Mouse (Mus musculus): ENCODE results near the gene Dnah2. TPM values are rescaled to one million over a fixed set of nuclear protein-coding genes. Genes with fewer than 3 reads are reported as not detected.
A peak's percentile ranks its signal among the peaks of the same experiment; 100 is the strongest.

Gene Dnah2
- polyA plus RNA-seq, 1 experiment, result 0.14 TPM

GRCm38 (mm10) chr11:69410045-69410309 lies 138.9 kb downstream of the Dnah2 start:
- H3K79me2 ChIP-seq (ENCODE audit: control insufficient read depth, insufficient read depth), result peaks cover 98% of the 10 kb centered on the region
- H3K27me3 ChIP-seq (ENCODE audit: control insufficient read depth, insufficient read depth, insufficient read length), result no peaks in the 10 kb centered on the region
- H3K36me3 ChIP-seq (ENCODE audit: control insufficient read depth, insufficient read depth), result peaks cover 52% of the 10 kb centered on the region
- peaks cover 49% of the 10 kb centered on the region for H3K79me3 ChIP-seq (ENCODE audit: low read depth)
- H3ac ChIP-seq (ENCODE audit: control insufficient read depth, insufficient read length, low read depth), result peak overlapping the region; percentile 64
- no peak for TF ChIP-seq MAX (IDR thresholded peaks at IDR 0.05)
- no peak for TF ChIP-seq MYOD1 (IDR thresholded peaks at IDR 0.05; ENCODE audit: control insufficient read depth, insufficient read length, low read depth)
- no peak for TF ChIP-seq USF1 (IDR thresholded peaks at IDR 0.05; ENCODE audit: low read depth)
- TF ChIP-seq CEBPB (IDR thresholded peaks at IDR 0.05; ENCODE audit: low read depth), result no peak
- no peak for TF ChIP-seq CTCF (IDR thresholded peaks at IDR 0.05; ENCODE audit: control insufficient read depth, insufficient read depth, insufficient read length)
- no peak for TF ChIP-seq FOSL1 (IDR thresholded peaks at IDR 0.05; ENCODE audit: insufficient read depth, low read length, poor library complexity, severe bottlenecking)
- TF ChIP-seq MYOG (IDR thresholded peaks at IDR 0.05; ENCODE audit: control insufficient read depth, extremely low read depth, insufficient read length), result no peak
- H3K4me3 ChIP-seq (ENCODE audit: insufficient read depth, poor library complexity, severe bottlenecking), result peak overlapping the region; percentile 69

- Histone ChIP-seq H3K79me3 (ENCODE audit: low read depth) (peaks cover 49% of the 10 kb centered on the region), H3K27me3 (ENCODE audit: control insufficient read depth, insufficient read depth, insufficient read length) (no peaks in the 10 kb centered on the region), H3K79me2 (ENCODE audit: control insufficient read depth, insufficient read depth) (peaks cover 97% of the 10 kb centered on the region), H3K36me3 (ENCODE audit: control insufficient read depth, insufficient read depth) (peaks cover 56% of the 10 kb centered on the region), H3K4me3 (ENCODE audit: insufficient read depth, poor library complexity, severe bottlenecking) (peak overlapping the region; percentile 69), H3ac (ENCODE audit: control insufficient read depth, insufficient read length, low read depth) (peak overlapping the region; percentile 88)
- TF ChIP-seq USF1 (IDR thresholded peaks at IDR 0.05; ENCODE audit: low read depth) (peak; percentile 46), MYOG (IDR thresholded peaks at IDR 0.05; ENCODE audit: control insufficient read depth, extremely low read depth, insufficient read length) (no peak)
Observed at GRCm38 (mm10) chr11:69409378-69410044, 139.4 kb downstream of the Dnah2 start.

GRCm38 (mm10) chr11:69408541-69409377 lies 140.2 kb downstream of the Dnah2 start:
- Histone ChIP-seq H3K27me3 (ENCODE audit: control insufficient read depth, insufficient read depth, insufficient read length) (no peaks in the 10 kb centered on the region), H3ac (ENCODE audit: control insufficient read depth, insufficient read length, low read depth) (peak overlapping the region; percentile 88), H3K79me2 (ENCODE audit: control insufficient read depth, insufficient read depth) (peaks cover 89% of the 10 kb centered on the region), H3K36me3 (ENCODE audit: control insufficient read depth, insufficient read depth) (peaks cover 58% of the 10 kb centered on the region), H3K79me3 (ENCODE audit: low read depth) (peaks cover 41% of the 10 kb centered on the region), H3K4me3 (ENCODE audit: insufficient read depth, poor library complexity, severe bottlenecking) (peak overlapping the region; percentile 69)
- TF ChIP-seq CTCF (IDR thresholded peaks at IDR 0.05; ENCODE audit: control insufficient read depth, insufficient read depth, insufficient read length), result no peak
- TF ChIP-seq MYOG (IDR thresholded peaks at IDR 0.05; ENCODE audit: control insufficient read depth, extremely low read depth, insufficient read length), result no peak
- TF ChIP-seq CEBPB (IDR thresholded peaks at IDR 0.05; ENCODE audit: low read depth), result no peak
- no peak for TF ChIP-seq MYOD1 (IDR thresholded peaks at IDR 0.05; ENCODE audit: control insufficient read depth, insufficient read length, low read depth)
- TF ChIP-seq USF1 (IDR thresholded peaks at IDR 0.05; ENCODE audit: low read depth), result no peak
- TF ChIP-seq FOSL1 (IDR thresholded peaks at IDR 0.05; ENCODE audit: insufficient read depth, low read length, poor library complexity, severe bottlenecking), result no peak
- TF ChIP-seq MAX (IDR thresholded peaks at IDR 0.05), result no peak

GRCm38 (mm10) chr11:69407724-69408004 lies 141.2 kb downstream of the Dnah2 start:
- TF ChIP-seq MYOG (IDR thresholded peaks at IDR 0.05; ENCODE audit: control insufficient read depth, extremely low read depth, insufficient read length), result no peak
- TF ChIP-seq MAX (IDR thresholded peaks at IDR 0.05), result no peak
- no peak for TF ChIP-seq USF1 (IDR thresholded peaks at IDR 0.05; ENCODE audit: low read depth)
- no peak for TF ChIP-seq CTCF (IDR thresholded peaks at IDR 0.05; ENCODE audit: control insufficient read depth, insufficient read depth, insufficient read length)
- TF ChIP-seq FOSL1 (IDR thresholded peaks at IDR 0.05; ENCODE audit: insufficient read depth, low read length, poor library complexity, severe bottlenecking), result no peak
- no peak for TF ChIP-seq CEBPB (IDR thresholded peaks at IDR 0.05; ENCODE audit: low read depth)
- no peak for TF ChIP-seq MYOD1 (IDR thresholded peaks at IDR 0.05; ENCODE audit: control insufficient read depth, insufficient read length, low read depth)
- no peak overlapping the region for H3K4me3 ChIP-seq (ENCODE audit: insufficient read depth, poor library complexity, severe bottlenecking)
- peaks cover 33% of the 10 kb centered on the region for H3K79me3 ChIP-seq (ENCODE audit: low read depth)

DNA sequence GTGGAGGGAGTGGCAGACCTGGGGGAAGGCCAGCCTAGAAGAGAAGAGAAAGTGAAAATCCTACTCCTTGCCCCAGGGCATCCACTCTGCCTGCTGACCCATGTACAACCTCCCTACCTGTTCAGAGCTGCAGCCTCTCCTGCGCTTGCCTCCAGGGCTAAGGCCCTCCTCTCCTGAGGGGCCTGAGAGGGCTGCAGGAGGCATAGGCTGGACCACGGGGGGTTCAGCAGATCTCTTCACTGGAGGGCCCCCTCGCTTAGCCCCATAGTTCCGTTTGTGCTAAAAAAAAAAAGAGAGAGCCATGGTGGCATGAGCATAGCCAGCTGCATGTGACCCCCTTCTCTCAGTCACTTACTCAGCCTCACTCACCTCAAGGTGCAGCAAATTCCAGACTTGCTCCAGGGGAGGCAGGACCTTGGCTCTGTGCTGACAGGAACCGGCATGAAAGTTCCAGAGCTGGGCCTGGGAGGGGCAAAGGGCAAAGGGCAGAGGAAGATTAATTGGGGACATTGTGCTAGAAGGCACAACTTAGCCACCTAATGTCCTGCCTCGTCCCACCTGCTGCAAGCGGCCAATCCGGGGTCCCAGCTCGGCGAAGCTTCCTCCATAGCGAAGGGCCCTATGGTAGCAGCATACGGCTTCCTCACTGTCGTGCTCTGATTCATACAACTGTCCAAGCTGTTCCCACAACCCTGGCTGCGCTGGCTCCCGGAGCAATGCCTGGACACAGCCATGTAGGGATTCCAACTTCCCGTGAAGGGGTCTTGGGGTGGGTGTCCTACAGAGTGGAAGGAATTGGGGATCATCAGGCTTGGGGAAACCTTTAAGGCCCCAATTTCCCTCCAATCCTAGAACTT lies 141.8 kb downstream of the Dnah2 start:
- Histone ChIP-seq H3K4me3 (ENCODE audit: insufficient read depth, poor library complexity, severe bottlenecking) (no peak overlapping the region), H3K36me3 (ENCODE audit: control insufficient read depth, insufficient read depth) (peaks cover 52% of the 10 kb centered on the region)
- no peak for TF ChIP-seq CEBPB (IDR thresholded peaks at IDR 0.05; ENCODE audit: low read depth)

More at GRCm38 (mm10) chr11:69407724-69408004, 141.2 kb downstream of the Dnah2 start:
- peaks cover 53% of the 10 kb centered on the region for H3K36me3 ChIP-seq (ENCODE audit: control insufficient read depth, insufficient read depth)
- no peak overlapping the region for H3ac ChIP-seq (ENCODE audit: control insufficient read depth, insufficient read length, low read depth)
- peaks cover 78% of the 10 kb centered on the region for H3K79me2 ChIP-seq (ENCODE audit: control insufficient read depth, insufficient read depth)
- no peaks in the 10 kb centered on the region for H3K27me3 ChIP-seq (ENCODE audit: control insufficient read depth, insufficient read depth, insufficient read length)

More for the DNA sequence above, 141.8 kb downstream of the Dnah2 start:
- peaks cover 73% of the 10 kb centered on the region for H3K79me2 ChIP-seq (ENCODE audit: control insufficient read depth, insufficient read depth)
- no peaks in the 10 kb centered on the region for H3K27me3 ChIP-seq (ENCODE audit: control insufficient read depth, insufficient read depth, insufficient read length)
- H3ac ChIP-seq (ENCODE audit: control insufficient read depth, insufficient read length, low read depth), result no peak overlapping the region
- peaks cover 31% of the 10 kb centered on the region for H3K79me3 ChIP-seq (ENCODE audit: low read depth)

Data from C2C12 (cell line).